Mouse (Mus musculus) liver, postnatal 0 days (tissue): Measurements from ENCODE around the gene Art5.

Source experiments
- CTCF ChIP-seq: sonication (generic); IDR thresholded peaks from 2 replicates; pipeline ENCODE4 v1.5.1; 2016; ENCODE audit warnings: antibody characterized with exemption, low read depth
- EP300 ChIP-seq: IDR thresholded peaks from 2 replicates; pipeline ENCODE4 v1.6.1; 2016; ENCODE audit warnings: antibody characterized with exemption, low read depth, mild to moderate bottlenecking

DNA sequence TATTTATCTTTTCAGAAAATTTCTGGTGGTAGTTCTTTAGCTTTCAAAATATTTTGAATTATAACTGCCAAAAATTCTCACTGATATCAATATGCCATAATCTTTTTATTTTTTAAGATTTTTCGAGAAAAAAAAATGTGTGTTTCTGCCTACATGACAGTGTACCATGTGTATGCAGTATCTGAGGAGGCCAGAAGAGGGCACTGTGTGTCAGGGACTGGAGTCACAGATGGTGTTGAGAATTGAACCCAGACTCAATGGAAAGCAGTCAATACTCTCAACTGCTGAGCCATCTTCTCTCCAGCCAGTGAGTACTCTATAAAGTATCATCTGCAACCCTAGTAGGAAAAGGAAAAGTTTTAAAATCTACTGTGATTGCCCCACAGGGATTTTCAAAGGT lies 28.2 kb upstream of the Art5 start:
- TF ChIP-seq EP300, result no peak
- TF ChIP-seq CTCF, result peak; percentile 77
